Mouse (Mus musculus) hindbrain, embryonic 11.5 days (tissue): ENCODE results near the gene Tead1. TPM values are rescaled to one million over a fixed set of nuclear protein-coding genes. Genes with fewer than 3 reads are reported as not detected.
A peak's percentile ranks its signal among the peaks of the same experiment; 100 is the strongest.

ENCODE experiments used
- ATAC-seq: fragments of 200-750 bp; cut with Nextera tagmentation; 2 replicates; pipeline ENCODE4 v1.8.0; 2017; ENCODE audit warnings: mild to moderate bottlenecking, moderate TSS enrichment, moderate library complexity; ENCODE audit not compliant: low FRiP score
- DNase-seq: peaks from one replicate; pipeline ENCODE4 v3.0.0-alpha.2; 2015; ENCODE audit warnings: low spot score
- H3K27ac ChIP-seq: fragments of 300-500 bp; sonication (generic); 2 replicates; pipeline ENCODE4 v1.5.1; 2014; ENCODE audit warnings: mild to moderate bottlenecking, low read depth, low read length
- H3K27me3 ChIP-seq: fragments of 300-500 bp; sonication (generic); 2 replicates; pipeline ENCODE4 v1.6.1; 2014; ENCODE audit warnings: mild to moderate bottlenecking, low read length, moderate library complexity, mixed read lengths; ENCODE audit not compliant: control insufficient read depth, insufficient read depth
- H3K36me3 ChIP-seq: fragments of 300-500 bp; sonication (generic); 2 replicates; pipeline ENCODE4 v1.6.1; 2014; ENCODE audit warnings: mild to moderate bottlenecking, low read length, moderate library complexity, mixed read lengths; ENCODE audit not compliant: control insufficient read depth, insufficient read depth
- H3K4me1 ChIP-seq: fragments of 300-500 bp; sonication (generic); replicated peaks from 2 replicates; pipeline ENCODE4 v1.6.1; 2014; ENCODE audit warnings: low read length, mixed read lengths; ENCODE audit not compliant: control insufficient read depth, insufficient read depth
- H3K4me2 ChIP-seq: fragments of 300-500 bp; sonication (generic); replicated peaks from 2 replicates; pipeline ENCODE4 v1.6.1; 2014; ENCODE audit warnings: mild to moderate bottlenecking, low read depth, low read length
- H3K4me3 ChIP-seq: fragments of 300-500 bp; sonication (generic); 2 replicates; pipeline ENCODE4 v1.5.1; 2014; ENCODE audit warnings: low read depth, low read length
- H3K9ac ChIP-seq: fragments of 300-500 bp; sonication (generic); 2 replicates; pipeline ENCODE4 v1.6.1; 2014; ENCODE audit warnings: low read depth, low read length
- H3K9me3 ChIP-seq: fragments of 300-500 bp; sonication (generic); 2 replicates; pipeline ENCODE4 v1.6.1; 2016; ENCODE audit warnings: low read length; ENCODE audit not compliant: control insufficient read depth
- WGBS: fragments of 180-500 bp; shearing (Covaris S2); extraction: QIAGEN DNeasy Blood & Tissue Kit; methylation state at CpG from one replicate; pipeline ENCODE4 v1.1.7; 2014; 5-methylcytosine and 5-hydroxymethylcytosine counted together
- polyA plus RNA-seq: library from polyadenylated mRNA; unstranded; fragments of >200 nt; fragmentation: Nextera tagmentation; extraction: Ambion mirVana; gene quantifications from 2 replicates; pipeline ENCODE4 v1.2.1, GENCODE M21; 2014

Tead1 gene
- polyA plus RNA-seq, 1 experiment from 2014 or later = 23.2 TPM

GRCm38 (mm10) chr7:112658939-112659338 is 20.2 kb upstream of the Tead1 start:
- Histone ChIP-seq H3K36me3 (no peaks in the 10 kb centered on the region), H3K27me3 (no peaks in the 10 kb centered on the region), H3K27ac (no peak overlapping the region), H3K9ac (no peak overlapping the region), H3K9me3 (no peaks in the 10 kb centered on the region), H3K4me3 (no peak overlapping the region), H3K4me2 (no peak overlapping the region), H3K4me1 (no peaks in the 10 kb centered on the region)
- DNase-seq (no peak), ATAC-seq (no peak)
- WGBS = 93% methylated on average over 3 of the region's 3 CpGs

- Histone ChIP-seq H3K4me2 (no peak overlapping the region), H3K36me3 (no peaks in the 10 kb centered on the region), H3K9ac (no peak overlapping the region), H3K27me3 (no peaks in the 10 kb centered on the region), H3K9me3 (no peaks in the 10 kb centered on the region), H3K27ac (no peak overlapping the region), H3K4me1 (no peaks in the 10 kb centered on the region), H3K4me3 (no peak overlapping the region)
- ATAC-seq = no peak
- WGBS = 46% methylated on average over 5 of the region's 5 CpGs
- DNase-seq = no peak
Measured at GRCm38 (mm10) chr7:112659816-112660215, 19.3 kb upstream of the Tead1 start.

GRCm38 (mm10) chr7:112660325-112660724 is 18.8 kb upstream of the Tead1 start:
- Histone ChIP-seq H3K36me3 (no peaks in the 10 kb centered on the region), H3K4me3 (no peak overlapping the region), H3K4me1 (no peaks in the 10 kb centered on the region), H3K4me2 (no peak overlapping the region), H3K9ac (no peak overlapping the region), H3K9me3 (no peaks in the 10 kb centered on the region), H3K27me3 (no peaks in the 10 kb centered on the region), H3K27ac (no peak overlapping the region)
- DNase-seq (no peak), ATAC-seq (no peak)
- WGBS = 67% methylated on average over 1 of the region's 1 CpGs

GRCm38 (mm10) chr7:112662398-112663313 is 16.5 kb upstream of the Tead1 start:
- Histone ChIP-seq H3K9me3 (no peaks in the 10 kb centered on the region), H3K4me1 (no peaks in the 10 kb centered on the region), H3K27me3 (no peaks in the 10 kb centered on the region), H3K4me3 (no peak overlapping the region), H3K27ac (no peak overlapping the region), H3K9ac (no peak overlapping the region), H3K36me3 (no peaks in the 10 kb centered on the region), H3K4me2 (no peak overlapping the region)
- whole genome bisulfite sequencing = 74% methylated on average over 12 of the region's 12 CpGs
- ATAC-seq (no peak), DNase-seq (no peak)

- DNase-seq = no peak
- Histone ChIP-seq H3K4me2 (no peak overlapping the region), H3K4me1 (no peaks in the 10 kb centered on the region), H3K9ac (no peak overlapping the region), H3K27me3 (no peaks in the 10 kb centered on the region), H3K27ac (peak overlapping the region; percentile 51; the same call in 1 of the 2 replicates), H3K4me3 (no peak overlapping the region), H3K36me3 (no peaks in the 10 kb centered on the region), H3K9me3 (no peaks in the 10 kb centered on the region)
- 26% methylated on average over 6 of the region's 6 CpGs for WGBS
- ATAC-seq = no peak
Measured at GRCm38 (mm10) chr7:112663314-112663966, 15.7 kb upstream of the Tead1 start.

GRCm38 (mm10) chr7:112669993-112670392 is 9.1 kb upstream of the Tead1 start:
- 86% methylated on average over 2 of the region's 2 CpGs for WGBS
- no peak for DNase-seq
- peaks cover under 1% of the 10 kb centered on the region; the same call in 1 of the 2 replicates for H3K9me3 ChIP-seq

GRCm38 (mm10) chr7:112678418-112679170 is 524 bp upstream of the Tead1 start:
- no peaks in the 10 kb centered on the region; the same call in 1 of the 2 replicates for H3K27me3 ChIP-seq
- ATAC-seq (peak; percentile 67), DNase-seq (peak; percentile 70)
- peak overlapping the region; percentile 94 for H3K9ac ChIP-seq
- WGBS = under 1% methylated on average over 40 of the region's 44 CpGs
- peaks cover 6% of the 10 kb centered on the region for H3K4me1 ChIP-seq
- peak overlapping the region; percentile 94 for H3K4me3 ChIP-seq
- H3K9me3 ChIP-seq = peaks cover 2% of the 10 kb centered on the region; the same call in 1 of the 2 replicates
- H3K36me3 ChIP-seq = no peaks in the 10 kb centered on the region
- H3K27ac ChIP-seq = peak overlapping the region; percentile 17; the same call in 1 of the 2 replicates
- H3K4me2 ChIP-seq = peak overlapping the region; percentile 81

More at GRCm38 (mm10) chr7:112669993-112670392, 9.1 kb upstream of the Tead1 start:
- Histone ChIP-seq H3K4me1 (no peaks in the 10 kb centered on the region), H3K4me3 (no peak overlapping the region), H3K9ac (no peak overlapping the region), H3K27me3 (no peaks in the 10 kb centered on the region), H3K27ac (no peak overlapping the region), H3K4me2 (no peak overlapping the region), H3K36me3 (no peaks in the 10 kb centered on the region)
- no peak for ATAC-seq

GRCm38 (mm10) chr7:112679513-112680245 is 561 bp downstream of the Tead1 start:
- no peaks in the 10 kb centered on the region; the same call in 1 of the 2 replicates for H3K27me3 ChIP-seq
- DNase-seq = peak; percentile 81
- no peaks in the 10 kb centered on the region for H3K36me3 ChIP-seq
- peak overlapping the region; percentile 94 for H3K9ac ChIP-seq
- H3K27ac ChIP-seq = peak overlapping the region; percentile 87
- H3K4me2 ChIP-seq = peak overlapping the region; percentile 81
- 1% methylated on average over 60 of the region's 95 CpGs for WGBS
- H3K4me3 ChIP-seq = peak overlapping the region; percentile 94
- peaks cover 2% of the 10 kb centered on the region; the same call in 1 of the 2 replicates for H3K9me3 ChIP-seq
- peaks cover 10% of the 10 kb centered on the region for H3K4me1 ChIP-seq
- ATAC-seq = peak; percentile 70
